Mouse (Mus musculus) CD4-positive, CD25-positive, alpha-beta regulatory T cell, adult 2 months (primary cell): ENCODE measurements around the gene P2rx6.

Experiments
- DNase-seq: peaks from one replicate; pipeline ENCODE4 v3.0.0-alpha.2; 2012; ENCODE audit warnings: low read depth, low spot score

P2rx6 gene

GRCm38 (mm10) chr16:17626269-17626555 is 64.5 kb downstream of the P2rx6 start:
- DNase-seq = no peak
